Mouse (Mus musculus): ENCODE measurements at regions not wholly inside any gene's neighbourhood (a gene's known extent, or its start where the extent isn't known, plus 50 kb on each side); places are given as distances from the start of the nearest gene placed in this dataset.
A peak's percentile ranks its signal among the peaks of the same experiment; 100 is the strongest.

DNA sequence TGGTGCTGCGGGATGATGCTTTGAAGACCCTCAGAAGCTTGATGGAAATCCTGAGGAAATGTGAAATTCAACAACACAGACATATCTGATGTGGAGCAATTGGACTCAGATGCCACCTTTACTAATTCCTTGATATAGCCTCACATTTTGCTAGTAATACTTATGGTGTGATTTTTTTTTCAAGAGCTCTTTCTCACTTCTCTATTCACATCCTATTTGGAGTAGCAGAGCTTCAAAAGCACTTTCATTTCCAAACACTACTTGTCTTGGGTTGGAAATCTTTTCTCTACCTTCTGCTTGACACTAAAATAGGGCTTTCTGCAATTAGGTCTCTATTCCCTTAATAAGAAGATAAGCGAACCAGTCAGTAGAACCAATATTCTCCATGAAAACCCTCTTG is 460.3 kb upstream of the Pappa start:
- DNase-seq (ENCODE audit: extremely low read depth) = peak; percentile 12
- Histone ChIP-seq H3K79me2 (replicated peaks; ENCODE audit: control insufficient read depth, extremely low read depth, insufficient read depth, poor library complexity, severe bottlenecking) (no peaks in the 10 kb centered on the region), H3K4me3 (replicated peaks in 1 of 3; ENCODE audit: low read depth in 2 of 3, low read length in 2 of 3, poor library complexity in 1 of 3) (no peak overlapping the region), H3K9ac (ENCODE audit: insufficient read depth, low read depth) (no peak overlapping the region), H3K9me3 (replicated peaks; ENCODE audit: low read length) (no peaks in the 10 kb centered on the region), H3K4me2 (ENCODE audit: insufficient read depth, low read depth, poor library complexity, severe bottlenecking) (no peak overlapping the region), H3K27me3 (replicated peaks) (no peaks in the 10 kb centered on the region), H3K36me3 (replicated peaks in 1 of 2; ENCODE audit: control insufficient read depth in 1 of 2, insufficient read depth in 1 of 2, low read length in 1 of 2) (no peaks in the 10 kb centered on the region), H3K27ac (ENCODE audit: insufficient read depth, low read depth) (no peak overlapping the region), H3K4me1 (ENCODE audit: control insufficient read depth in 1 of 2, insufficient read depth in 2 of 2) (peaks cover 0 to 7% of the 10 kb centered on the region in 2 experiments; a peak in 2 of 4 replicates)
- TF ChIP-seq ZNF384 (IDR thresholded peaks at IDR 0.05; ENCODE audit: low read depth, low read length) = peak; percentile 84
- TF ChIP-seq JUN (IDR thresholded peaks at IDR 0.05; ENCODE audit: insufficient read depth, low read depth, low read length) = no peak
- TF ChIP-seq EP300 (IDR thresholded peaks at IDR 0.05; ENCODE audit: low read length) = peak; percentile 61; the same call in 1 of the 2 replicates
- TF ChIP-seq IRF4 (IDR thresholded peaks at IDR 0.05; ENCODE audit: low read depth, low read length) = peak; percentile 67
- no peak for TF ChIP-seq ZKSCAN1 (IDR thresholded peaks at IDR 0.05; ENCODE audit: borderline replicate concordance, low read depth, low read length)
- TF ChIP-seq ETS1 (conservative IDR thresholded peaks at IDR 0.05; ENCODE audit: low read depth, low read length) = no peak
- dilution Hi-C loops (cut with MboI; ENCODE audit: extremely low pct_ligation_motif_present, extremely low pct_unique_long_range_greater_than_20kb, low sequenced_read_pairs) = no loop called here
- in situ Hi-C loops (cut with MboI; ENCODE audit: low pct_ligation_motif_present, low pct_unique_long_range_greater_than_20kb, low sequenced_read_pairs) = no loop called here

DNA sequence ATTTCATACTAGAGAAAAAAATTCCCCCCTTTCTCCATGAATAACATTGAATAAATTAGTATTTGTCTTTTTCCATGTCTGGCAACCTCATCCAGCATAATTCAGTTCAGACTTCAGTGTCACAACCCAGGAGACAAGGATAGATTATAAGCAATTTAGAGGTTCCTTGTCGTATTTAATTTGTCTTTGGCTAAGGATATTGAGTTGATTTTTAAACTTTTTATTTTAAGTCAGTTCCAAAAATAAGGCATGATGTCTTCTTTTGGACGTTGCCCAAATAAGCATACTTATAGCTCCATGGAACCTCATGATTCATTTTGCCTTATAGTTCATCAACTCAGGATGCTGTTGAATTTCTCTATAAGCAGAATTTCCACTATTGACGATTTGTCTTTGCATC is 456.0 kb upstream of the Pappa start:
- Histone ChIP-seq H3K4me1 (ENCODE audit: control insufficient read depth in 1 of 2, insufficient read depth in 2 of 2) (peaks cover 0 to 7% of the 10 kb centered on the region in 2 experiments; a peak in 2 of 4 replicates), H3K9ac (ENCODE audit: insufficient read depth, low read depth) (no peak overlapping the region), H3K79me2 (replicated peaks; ENCODE audit: control insufficient read depth, extremely low read depth, insufficient read depth, poor library complexity, severe bottlenecking) (no peaks in the 10 kb centered on the region), H3K9me3 (replicated peaks; ENCODE audit: low read length) (no peaks in the 10 kb centered on the region), H3K27me3 (replicated peaks) (no peaks in the 10 kb centered on the region), H3K27ac (ENCODE audit: insufficient read depth, low read depth) (no peak overlapping the region), H3K4me2 (ENCODE audit: insufficient read depth, low read depth, poor library complexity, severe bottlenecking) (no peak overlapping the region), H3K36me3 (replicated peaks in 1 of 2; ENCODE audit: control insufficient read depth in 1 of 2, insufficient read depth in 1 of 2, low read length in 1 of 2) (no peaks in the 10 kb centered on the region), H3K4me3 (replicated peaks in 1 of 3; ENCODE audit: low read depth in 2 of 3, low read length in 2 of 3, poor library complexity in 1 of 3) (no peak overlapping the region)
- in situ Hi-C loops (cut with MboI; ENCODE audit: low pct_ligation_motif_present, low pct_unique_long_range_greater_than_20kb, low sequenced_read_pairs) = no loop called here
- no peak for TF ChIP-seq POLR2AphosphoS2 (IDR thresholded peaks at IDR 0.05; ENCODE audit: low read depth, low read length)
- TF ChIP-seq IRF4 (IDR thresholded peaks at IDR 0.05; ENCODE audit: low read depth, low read length) = no peak
- no peak for TF ChIP-seq RAD21 (IDR thresholded peaks at IDR 0.05; ENCODE audit: low read depth, low read length)
- TF ChIP-seq TBP (conservative IDR thresholded peaks at IDR 0.05; ENCODE audit: low read depth, low read length) = no peak
- TF ChIP-seq POLR2A (IDR thresholded peaks at IDR 0.05; ENCODE audit: low read depth, low read length) = no peak
- TF ChIP-seq ZKSCAN1 (IDR thresholded peaks at IDR 0.05; ENCODE audit: borderline replicate concordance, low read depth, low read length) = no peak
- TF ChIP-seq CTCF (conservative IDR thresholded peaks at IDR 0.05 in 1 of 2, IDR thresholded peaks at IDR 0.05 in 1 of 2; ENCODE audit: low read depth in 2 of 2, low read length in 2 of 2) = no peak
- no peak for TF ChIP-seq JUN (IDR thresholded peaks at IDR 0.05; ENCODE audit: insufficient read depth, low read depth, low read length)
- TF ChIP-seq SIN3A (IDR thresholded peaks at IDR 0.05; ENCODE audit: low read length) = no peak
- TF ChIP-seq TCF12 (IDR thresholded peaks at IDR 0.05; ENCODE audit: low read depth, low read length) = no peak
- no peak for TF ChIP-seq HCFC1 (IDR thresholded peaks at IDR 0.05; ENCODE audit: low read depth, low read length)
- TF ChIP-seq UBTF (IDR thresholded peaks at IDR 0.05; ENCODE audit: low read depth, low read length) = no peak
- no peak for TF ChIP-seq RCOR1 (conservative IDR thresholded peaks at IDR 0.05; ENCODE audit: low read depth, low read length)
- TF ChIP-seq NRF1 (IDR thresholded peaks at IDR 0.05; ENCODE audit: low read depth, low read length) = no peak
- TF ChIP-seq GABPA (IDR thresholded peaks at IDR 0.05; ENCODE audit: insufficient replicate concordance, low read depth, low read length) = no peak
- TF ChIP-seq MAX (IDR thresholded peaks at IDR 0.05; ENCODE audit: low read length) = no peak
- no peak for TF ChIP-seq NELFE (IDR thresholded peaks at IDR 0.05; ENCODE audit: low read depth, low read length)
- no peak for TF ChIP-seq MXI1 (IDR thresholded peaks at IDR 0.05; ENCODE audit: low read depth, low read length)
- no peak for TF ChIP-seq BHLHE40 (IDR thresholded peaks at IDR 0.05; ENCODE audit: low read depth, low read length)
- dilution Hi-C loops (cut with MboI; ENCODE audit: extremely low pct_ligation_motif_present, extremely low pct_unique_long_range_greater_than_20kb, low sequenced_read_pairs) = no loop called here
- no peak for DNase-seq (ENCODE audit: extremely low read depth)
